Mouse (Mus musculus) heart, adult 18-20 months (tissue): ENCODE results near the gene Fbln5. TPM values are rescaled to one million over a fixed set of nuclear protein-coding genes. Genes with fewer than 3 reads are reported as not detected.

Experiments used
- DNase-seq, 2 experiments: peaks; one replicate each; pipeline ENCODE4 v3.0.0; 2021 to 2022; ENCODE audit warnings: mixed read lengths in 1 of 2
- total RNA-seq, 2 experiments: library from RNA; stranded (reverse); gene quantifications; 2 replicates each; pipeline ENCODE4 v1.2.3; 2021

Fbln5 gene
- total RNA-seq, 2 experiments from 2014 or later = 20.8 to 23.1 TPM

DNA sequence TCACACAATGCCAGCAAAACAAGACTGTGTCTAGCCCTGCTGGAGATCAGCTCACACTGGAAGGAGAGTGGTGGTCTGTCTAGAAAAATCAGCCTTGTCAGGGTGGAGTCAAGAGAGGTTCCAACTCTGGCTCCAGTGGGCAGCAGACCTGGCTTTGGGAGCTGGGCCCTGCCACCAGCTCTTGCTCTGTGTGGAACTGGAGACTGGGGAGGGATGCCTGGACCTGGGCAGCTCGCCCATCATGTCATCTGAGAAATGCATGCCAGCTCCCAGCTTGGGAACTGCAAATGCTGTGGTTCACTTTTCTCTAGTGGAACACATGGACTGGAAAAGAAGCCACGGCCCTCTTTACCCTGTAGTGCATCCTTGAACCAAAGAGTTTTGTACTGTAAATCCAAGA, 8.3 kb downstream of the Fbln5 start:
- no peak for DNase-seq

DNA sequence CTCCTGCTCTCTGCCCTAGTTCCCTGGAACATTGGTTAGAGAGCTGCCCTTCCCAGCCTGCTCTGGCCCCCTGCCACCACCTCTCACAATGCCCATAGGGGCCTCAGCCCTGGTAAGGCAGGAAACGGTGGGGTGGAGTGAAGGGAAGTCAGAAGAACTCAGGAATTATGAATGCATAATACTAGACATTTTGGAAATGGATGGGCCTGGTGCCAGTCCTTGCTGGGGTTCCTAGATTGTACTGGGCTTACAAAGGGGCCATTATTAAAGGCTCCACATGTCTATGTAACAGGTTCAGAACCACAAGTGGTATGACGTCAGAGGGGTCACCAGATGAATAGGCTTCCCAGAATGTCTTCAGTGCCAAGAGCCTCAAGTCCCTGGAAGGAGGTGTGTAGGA, 11.5 kb downstream of the Fbln5 start:
- DNase-seq = peak in 1 of 2 experiments; percentile 58

DNA sequence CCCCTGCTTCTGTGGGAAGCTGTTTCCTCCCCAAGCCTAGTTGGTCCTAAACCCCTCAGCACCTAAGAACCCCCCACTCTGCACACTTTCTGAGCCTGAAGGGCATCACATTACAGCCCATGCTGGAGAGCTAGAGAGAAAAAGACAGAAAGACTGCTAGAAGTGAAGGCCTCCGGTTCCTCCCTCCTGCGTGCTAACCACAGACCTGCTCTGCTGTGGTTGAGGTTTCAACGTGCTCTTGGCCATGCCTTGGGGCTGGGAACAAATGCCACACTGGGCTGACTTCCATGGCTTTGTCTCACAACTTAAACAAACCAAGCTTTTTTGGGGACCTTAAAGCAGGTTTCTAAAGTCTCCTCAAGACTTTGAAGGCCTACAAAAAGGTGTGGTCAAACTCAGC, 16.4 kb downstream of the Fbln5 start:
- DNase-seq = no peak

GRCm38 (mm10) chr12:101801744-101802143, 17.1 kb downstream of the Fbln5 start:
- DNase-seq = no peak

DNA sequence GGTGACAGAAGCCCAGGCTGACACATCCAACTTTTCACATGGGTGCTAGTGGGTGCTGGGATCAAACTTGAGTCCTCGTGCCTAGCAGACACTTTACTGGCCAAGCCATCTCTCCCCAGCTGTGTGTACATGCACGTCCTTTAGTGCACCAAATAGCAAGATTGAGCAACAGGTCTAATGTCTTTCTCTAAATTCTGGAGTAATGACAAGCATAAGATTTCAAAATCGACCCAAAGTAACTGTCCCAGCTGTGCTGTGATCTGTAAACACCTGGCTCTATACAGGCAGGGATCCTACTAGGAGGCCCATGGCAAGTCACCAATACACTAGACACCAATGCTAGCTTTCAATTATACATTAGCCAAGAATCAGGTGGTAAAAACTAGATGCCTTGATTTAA, 17.8 kb downstream of the Fbln5 start:
- peak in 1 of 2 experiments; percentile 22 for DNase-seq

- no peak for DNase-seq
Observed at GRCm38 (mm10) chr12:101798189-101798922, 20.5 kb downstream of the Fbln5 start.

DNA sequence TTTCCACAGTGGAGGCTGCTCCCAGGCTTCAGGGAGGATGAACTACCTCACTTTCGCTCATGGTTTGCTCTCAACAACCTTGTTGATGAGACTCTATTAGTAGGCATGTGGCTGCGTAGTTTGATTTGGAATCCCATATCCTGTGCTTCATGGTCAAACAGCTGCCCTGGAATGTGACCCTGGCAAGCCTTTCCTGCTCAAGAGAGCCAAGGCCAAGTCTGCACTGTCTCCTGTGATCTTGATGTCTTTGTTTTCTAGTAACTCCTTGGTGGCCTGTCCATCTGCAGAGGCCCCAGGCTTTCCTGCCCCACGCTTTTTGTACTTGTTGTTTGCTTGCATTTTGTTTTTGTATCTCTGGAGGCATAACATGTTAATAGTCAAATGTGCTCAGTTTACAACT, 24.4 kb downstream of the Fbln5 start:
- DNase-seq = peak in 1 of 2 experiments; percentile 54

GRCm38 (mm10) chr12:101793221-101793621, 25.6 kb downstream of the Fbln5 start:
- no peak for DNase-seq

GRCm38 (mm10) chr12:101792684-101793083, 26.2 kb downstream of the Fbln5 start:
- DNase-seq = no peak

DNA sequence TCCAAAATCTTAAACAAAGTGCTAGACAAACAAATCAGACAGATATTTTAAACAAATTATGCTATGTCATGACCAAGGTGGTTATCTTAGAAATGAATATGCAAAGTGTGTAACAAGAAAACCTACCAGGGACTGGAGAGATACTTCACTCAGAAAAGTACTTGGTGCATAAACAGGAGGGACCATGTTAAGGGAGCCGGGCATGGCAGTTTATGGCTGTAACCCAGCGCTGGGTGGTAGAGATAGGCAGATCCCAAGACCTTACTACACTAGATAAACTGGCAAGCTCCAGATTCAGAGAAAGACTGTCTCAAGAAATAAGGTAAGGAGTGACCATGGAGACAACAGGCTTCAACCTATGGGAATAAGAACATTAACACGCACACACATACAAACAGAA, 29.1 kb downstream of the Fbln5 start:
- no peak for DNase-seq

GRCm38 (mm10) chr12:101789250-101789649, 29.6 kb downstream of the Fbln5 start:
- no peak for DNase-seq

GRCm38 (mm10) chr12:101782787-101783186, 36.1 kb downstream of the Fbln5 start:
- no peak for DNase-seq

- DNase-seq = no peak
Observed at GRCm38 (mm10) chr12:101780915-101781314, 37.9 kb downstream of the Fbln5 start.

GRCm38 (mm10) chr12:101777613-101778325, 41.1 kb downstream of the Fbln5 start:
- peak; percentile 68 to 81 for DNase-seq

DNA sequence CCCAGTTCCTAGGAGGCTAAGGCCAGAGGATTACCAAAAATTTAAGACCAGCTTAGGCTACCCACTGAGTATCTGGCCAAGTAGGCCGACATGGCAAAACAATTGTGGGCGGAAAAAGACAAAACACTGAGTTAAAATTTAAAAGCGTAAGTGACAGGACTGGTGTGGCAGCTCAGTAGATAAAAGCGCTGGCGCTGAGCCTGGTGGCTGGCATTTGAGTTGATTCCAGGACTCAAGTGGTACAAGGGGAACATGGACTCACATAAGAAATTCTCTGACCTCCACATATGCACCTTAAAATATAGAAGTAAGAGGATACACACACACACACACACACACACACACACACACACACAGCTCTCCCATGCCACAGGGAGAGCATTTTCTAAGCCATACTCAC, 42.5 kb downstream of the Fbln5 start:
- DNase-seq = peak; percentile 50 to 61

GRCm38 (mm10) chr12:101774116-101774515, 44.7 kb downstream of the Fbln5 start:
- no peak for DNase-seq

DNA sequence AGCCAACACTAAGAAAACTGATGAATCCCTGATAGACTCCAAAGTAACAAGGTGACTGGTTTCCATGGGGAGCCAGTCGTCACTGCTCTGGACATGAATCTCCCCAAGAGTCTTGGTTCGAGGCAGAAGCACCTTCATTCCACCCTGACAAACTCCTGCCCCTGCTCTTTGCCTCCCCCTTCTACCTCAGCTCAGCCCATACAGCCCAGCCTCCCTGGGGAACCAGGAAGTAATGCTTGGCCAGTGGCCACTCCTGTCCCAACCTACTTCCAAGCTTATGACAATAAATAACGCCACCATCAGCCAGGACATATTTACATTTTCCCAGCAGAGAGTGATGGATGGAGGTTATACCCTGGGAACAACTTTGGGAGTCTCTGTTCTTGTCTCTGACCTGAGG, 45.9 kb downstream of the Fbln5 start:
- no peak for DNase-seq

DNA sequence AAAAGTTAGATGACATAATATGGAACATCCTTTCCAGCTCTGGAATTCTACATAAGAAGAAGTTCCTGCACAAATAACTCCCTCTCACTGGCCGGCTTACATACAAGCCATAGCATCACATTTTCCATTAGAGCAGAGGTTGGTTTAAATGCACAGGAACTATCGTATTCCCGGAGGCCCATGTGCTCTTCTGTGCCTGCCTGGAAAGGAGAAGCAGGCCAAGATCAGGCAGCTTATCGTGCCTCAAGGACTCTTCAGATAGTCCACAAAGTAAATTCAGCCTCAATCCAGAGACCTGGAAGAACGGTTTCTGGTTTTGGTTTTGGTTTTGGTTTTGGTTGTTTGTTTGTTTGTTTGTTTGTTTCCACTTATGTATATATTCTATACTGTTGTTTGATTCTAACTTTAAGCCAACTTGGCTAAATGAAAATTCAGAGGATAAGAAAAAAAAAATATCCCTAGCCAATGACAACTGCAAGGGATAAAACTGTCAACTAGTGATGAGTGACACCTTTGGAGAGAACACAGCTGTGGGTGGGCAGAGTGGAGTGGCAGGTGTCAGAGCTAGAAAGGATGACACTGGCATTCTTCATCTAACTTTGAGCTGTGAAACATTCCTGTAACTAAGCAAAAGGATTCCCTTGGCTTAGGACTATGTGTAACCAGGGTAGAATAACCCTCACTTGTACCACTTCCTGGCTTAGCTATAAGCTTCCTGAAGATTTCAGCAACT, 48.4 kb downstream of the Fbln5 start:
- DNase-seq = no peak

DNA sequence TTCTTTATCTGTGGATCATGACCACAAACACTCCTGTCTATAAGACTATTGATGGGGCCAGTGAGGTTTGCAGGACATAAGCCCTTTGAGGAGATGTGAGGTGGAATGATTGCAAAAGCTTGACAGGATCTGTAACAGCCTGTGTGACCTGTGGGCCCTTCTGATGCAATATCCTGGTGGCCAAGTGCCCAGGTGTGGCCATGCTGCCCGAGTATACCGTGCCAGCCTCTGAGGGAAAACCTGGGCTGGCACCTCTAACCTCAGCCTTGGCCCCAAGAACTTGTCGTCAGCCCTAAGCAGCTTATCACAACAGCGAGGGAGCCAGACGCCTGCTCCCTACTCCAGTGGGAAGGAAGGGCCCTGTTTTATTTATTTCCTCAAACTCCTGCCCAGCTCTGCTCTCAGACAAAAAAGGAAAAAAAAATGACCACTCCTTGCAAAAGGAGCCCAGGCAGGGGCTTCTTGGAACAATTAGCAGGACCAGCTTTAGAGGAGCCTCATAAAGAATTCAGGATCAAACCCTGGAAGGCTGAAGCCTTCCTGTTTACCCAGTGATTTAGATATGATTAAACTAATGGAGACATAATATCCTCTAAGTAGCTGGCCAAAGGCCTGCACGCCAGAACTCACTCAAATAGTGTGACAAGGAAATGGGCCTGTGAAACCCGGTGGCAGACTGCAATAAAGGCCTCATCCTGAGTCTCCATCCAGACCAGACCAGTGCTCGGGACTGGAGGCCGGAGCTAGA, 51.4 kb downstream of the Fbln5 start:
- DNase-seq = peak; percentile 61 to 71

- peak in 1 of 2 experiments; percentile 11 for DNase-seq
Observed at GRCm38 (mm10) chr12:101766228-101766852, 52.5 kb downstream of the Fbln5 start.

- peak in 1 of 2 experiments; percentile 23 for DNase-seq
Observed at GRCm38 (mm10) chr12:101764870-101765269, 54.0 kb downstream of the Fbln5 start.

GRCm38 (mm10) chr12:101763065-101763464, 55.8 kb downstream of the Fbln5 start:
- no peak for DNase-seq
